Mouse (Mus musculus) lung, postnatal 0 days (tissue): Measurements from ENCODE around the gene Rybp.

ENCODE experiments used
- CTCF ChIP-seq: IDR thresholded peaks from 2 replicates; pipeline ENCODE4 v1.5.1; 2016; ENCODE audit warnings: antibody characterized with exemption, mild to moderate bottlenecking
- EP300 ChIP-seq: IDR thresholded peaks from 2 replicates; pipeline ENCODE4 v1.6.1; 2016; ENCODE audit warnings: antibody characterized with exemption, mild to moderate bottlenecking, control low read depth

DNA sequence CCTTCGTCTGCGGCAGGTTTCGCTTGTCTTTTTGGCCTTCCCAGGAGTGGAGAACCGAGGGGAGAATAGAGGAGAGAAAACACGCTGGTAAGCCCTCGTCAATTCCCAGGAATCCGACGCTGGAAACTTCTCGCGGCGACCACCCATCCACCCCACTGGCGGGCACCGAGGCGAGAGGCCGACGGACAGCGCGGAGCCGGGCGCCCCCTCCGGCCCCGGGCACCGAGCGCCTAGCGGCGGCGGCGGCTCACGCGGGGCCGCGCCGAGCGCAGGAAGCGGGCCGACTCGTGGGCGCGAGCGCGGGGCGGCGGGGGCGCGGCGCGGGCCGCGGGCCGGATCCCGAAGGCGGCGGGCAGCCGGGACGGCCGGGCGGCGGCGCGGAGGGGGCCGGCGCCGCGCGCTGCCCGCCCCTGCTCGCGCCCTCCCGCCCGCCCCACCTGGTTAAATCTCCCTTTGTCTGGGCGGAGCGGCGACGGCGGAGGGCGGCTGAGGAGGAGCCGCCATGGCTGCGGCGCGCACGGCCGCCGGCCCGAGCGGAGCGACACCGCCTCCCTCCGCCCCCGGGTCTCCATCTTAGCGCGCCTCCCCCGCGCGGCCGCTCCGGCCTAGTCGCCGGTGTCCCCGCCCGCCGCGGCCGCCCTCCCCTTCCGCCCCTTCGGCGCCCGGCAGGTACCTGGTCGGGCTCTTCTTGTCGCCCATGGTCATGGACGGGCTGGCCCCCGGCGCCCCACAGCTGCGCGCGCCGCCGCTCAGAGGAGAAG lies 532 bp downstream of the Rybp start:
- no peak for TF ChIP-seq EP300
- TF ChIP-seq CTCF: peak; percentile 36
